Mouse (Mus musculus) liver, embryonic 14.5 days (tissue): Measurements from ENCODE around the gene Sfrp2.

Source experiments
- CTCF ChIP-seq: IDR thresholded peaks from 2 replicates; pipeline ENCODE4 v1.5.1; 2016; ENCODE audit warnings: antibody characterized with exemption, low read depth, control low read depth
- EP300 ChIP-seq: IDR thresholded peaks from 2 replicates; pipeline ENCODE4 v1.6.1; 2016; ENCODE audit warnings: antibody characterized with exemption, low read depth

DNA sequence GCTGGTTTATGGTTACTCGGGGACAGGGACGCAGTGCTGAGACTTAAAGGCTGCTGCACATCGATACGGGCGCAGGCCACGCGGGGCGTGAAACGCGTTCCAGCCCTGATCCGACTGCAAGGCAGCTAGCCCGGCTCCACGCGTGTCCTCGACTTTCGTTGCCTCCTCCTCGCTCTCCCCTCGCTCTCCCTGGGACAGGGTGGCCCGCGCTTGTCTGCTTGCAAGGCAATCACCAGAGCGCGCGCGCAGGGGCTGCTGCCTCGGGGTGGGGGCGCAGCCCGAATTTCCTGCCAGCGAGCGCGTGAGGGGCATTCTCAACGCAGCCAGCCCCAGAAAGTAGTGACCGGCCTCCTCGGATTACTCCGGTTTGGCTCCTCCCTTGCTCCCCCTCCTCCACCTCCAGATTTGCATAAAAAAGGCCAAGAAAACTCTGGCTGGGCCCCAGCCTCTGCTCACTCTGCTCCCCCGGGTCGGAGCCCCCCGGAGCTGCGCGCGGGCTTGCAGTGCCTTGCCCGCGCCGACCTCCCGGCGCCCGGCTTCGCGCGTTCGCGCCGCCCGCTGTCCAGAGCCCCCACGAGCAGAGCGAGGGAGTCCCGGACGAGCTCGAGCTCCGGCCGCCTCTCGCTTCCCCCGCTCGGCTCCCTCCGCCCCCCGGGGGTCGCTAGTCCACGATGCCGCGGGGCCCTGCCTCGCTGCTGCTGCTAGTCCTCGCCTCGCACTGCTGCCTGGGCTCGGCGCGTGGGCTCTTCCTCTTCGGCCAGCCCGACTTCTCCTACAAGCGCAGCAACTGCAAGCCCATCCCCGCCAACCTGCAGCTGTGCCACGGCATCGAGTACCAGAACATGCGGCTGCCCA, at the start of gene Sfrp2:
- TF ChIP-seq CTCF (no peak), EP300 (no peak)
